Comparison of ENCODE assay signal across 28 mouse cellular contexts in genomic region chr7:16319216-16319615, GRCm38 (mm10). TPM values are rescaled to one million over a fixed set of nuclear protein-coding genes. Genes with fewer than 3 reads are reported as not detected.
"Had no signal": no experiment of that assay in that cellular context is flagged by ENCODE, and none has a peak within 500 bp of the region (broad histone marks: within the 10 kb centered on the region; RNA-seq: fewer than 3 reads in every experiment).

No protein-coding gene starts in this region.

- H3K9me3 ChIP-seq: embryonic facial prominence, embryonic 10.5 days; embryonic facial prominence, embryonic 12.5 days; embryonic facial prominence, embryonic 13.5 days; embryonic facial prominence, embryonic 15.5 days; forebrain, embryonic 10.5 days; forebrain, embryonic 12.5 days; forebrain, embryonic 13.5 days; forebrain, embryonic 15.5 days had no signal

- H3K9ac ChIP-seq: embryonic facial prominence, embryonic 12.5 days; embryonic facial prominence, embryonic 13.5 days; embryonic facial prominence, embryonic 15.5 days; forebrain, embryonic 12.5 days; forebrain, embryonic 13.5 days; forebrain, embryonic 15.5 days; forebrain, postnatal 0 days had no signal

- H3K27ac ChIP-seq: embryonic facial prominence, embryonic 10.5 days; embryonic facial prominence, embryonic 12.5 days; embryonic facial prominence, embryonic 13.5 days; embryonic facial prominence, embryonic 15.5 days; forebrain, embryonic 10.5 days; forebrain, embryonic 12.5 days; forebrain, embryonic 13.5 days; forebrain, embryonic 15.5 days; gastrocnemius, adult 2 months had no signal

- H3K4me3 ChIP-seq: embryonic facial prominence, embryonic 10.5 days; embryonic facial prominence, embryonic 12.5 days; embryonic facial prominence, embryonic 13.5 days; embryonic facial prominence, embryonic 15.5 days; erythroblast, embryonic 14.5 days; forebrain, embryonic 10.5 days; forebrain, embryonic 12.5 days; forebrain, embryonic 13.5 days; forebrain, embryonic 15.5 days; gastrocnemius, adult 2 months had no signal

- H3K36me3 ChIP-seq: forebrain, embryonic 15.5 days had no signal

- H3K4me2 ChIP-seq: embryonic facial prominence, embryonic 12.5 days; embryonic facial prominence, embryonic 13.5 days; embryonic facial prominence, embryonic 15.5 days; forebrain, embryonic 12.5 days; forebrain, embryonic 13.5 days; forebrain, embryonic 15.5 days had no signal

- ATAC-seq: forebrain, embryonic 13.5 days; forebrain, embryonic 14.5 days; forebrain, embryonic 15.5 days; forebrain, embryonic 16.5 days; forebrain, postnatal 0 days had no signal

- H3K27me3 ChIP-seq: embryonic facial prominence, embryonic 12.5 days; embryonic facial prominence, embryonic 13.5 days; embryonic facial prominence, embryonic 15.5 days; forebrain, embryonic 12.5 days; forebrain, embryonic 13.5 days; forebrain, embryonic 15.5 days had no signal

- DNase-seq: cerebellum, adult 2 months; cerebellum, adult 8-10 months; cerebellum, adult 9-10 months; cerebellum, adult 9-11 months; cerebellum, postnatal 10 days; cerebellum, postnatal 14 days; cerebellum, postnatal 25 days; cerebellum, postnatal 36 days; embryo, embryonic 11 days; forebrain, postnatal 0 days; gastrocnemius, adult 2 months; gastrocnemius, postnatal 10 days; gastrocnemius, postnatal 14 days; gastrocnemius, postnatal 25 days; gastrocnemius, postnatal 36 days; heart, adult 11 months; heart, adult 18-20 months had no signal

RNA-seq across cellular contexts. Expression of gene C5ar1, which starts 59.9 kb away (rescaled TPM):
- polyA plus RNA-seq: erythroblast, embryonic 14.5 days had no signal
